Mouse (Mus musculus) intestine, postnatal 0 days (tissue): ENCODE data around the gene Adipor2. TPM values are rescaled to one million over a fixed set of nuclear protein-coding genes. Genes with fewer than 3 reads are reported as not detected.
A peak's percentile ranks its signal among the peaks of the same experiment; 100 is the strongest.

ENCODE experiments used
- ATAC-seq: fragments of 200-750 bp; cut with Nextera tagmentation; 2 replicates; pipeline ENCODE4 v1.8.0; 2017; ENCODE audit warnings: mild to moderate bottlenecking, moderate TSS enrichment, moderate library complexity
- H3K27ac ChIP-seq: fragments of 300-500 bp; sonication (generic); 2 replicates; pipeline ENCODE4 v1.5.1; 2014; ENCODE audit warnings: mild to moderate bottlenecking, low read depth, low read length, moderate library complexity
- H3K27me3 ChIP-seq: fragments of 300-500 bp; sonication (generic); replicated peaks from 2 replicates; pipeline ENCODE4 v1.6.1; 2014; ENCODE audit warnings: low read length, mixed read lengths; ENCODE audit not compliant: control insufficient read depth, insufficient read depth
- H3K36me3 ChIP-seq: fragments of 300-500 bp; sonication (generic); 2 replicates; pipeline ENCODE4 v1.6.1; 2014; ENCODE audit warnings: mild to moderate bottlenecking, moderate library complexity; ENCODE audit not compliant: control insufficient read depth, insufficient read depth
- H3K4me1 ChIP-seq: fragments of 300-500 bp; sonication (generic); replicated peaks from 2 replicates; pipeline ENCODE4 v1.6.1; 2014; ENCODE audit warnings: antibody characterized with exemption, low read length, mixed read lengths; ENCODE audit not compliant: control insufficient read depth, insufficient read depth
- H3K4me2 ChIP-seq: fragments of 300-500 bp; sonication (generic); replicated peaks from 2 replicates; pipeline ENCODE4 v1.6.1; 2014; ENCODE audit warnings: low read depth, mild to moderate bottlenecking, moderate library complexity
- H3K4me3 ChIP-seq: fragments of 300-500 bp; sonication (generic); 2 replicates; pipeline ENCODE4 v1.5.1; 2014; ENCODE audit warnings: low read depth, low read length
- H3K9ac ChIP-seq: fragments of 300-500 bp; sonication (generic); 2 replicates; pipeline ENCODE4 v1.6.1; 2014; ENCODE audit warnings: mild to moderate bottlenecking, low read depth, low read length
- H3K9me3 ChIP-seq: fragments of 300-500 bp; sonication (generic); 2 replicates; pipeline ENCODE4 v1.6.1; 2016; ENCODE audit warnings: mixed run types; ENCODE audit not compliant: control insufficient read depth
- CTCF ChIP-seq: sonication (generic); IDR thresholded peaks from 2 replicates; pipeline ENCODE4 v1.5.1; 2016; ENCODE audit warnings: low read depth, mild to moderate bottlenecking, control low read depth, antibody characterized with exemption, moderate library complexity
- WGBS: fragments of 180-500 bp; shearing (Covaris S2); extraction: QIAGEN DNeasy Blood & Tissue Kit; methylation state at CpG from one replicate; pipeline ENCODE4 v1.1.7; 2014; 5-methylcytosine and 5-hydroxymethylcytosine counted together
- polyA plus RNA-seq: library from polyadenylated mRNA; unstranded; fragments of >200 nt; fragmentation: Nextera tagmentation; extraction: Ambion mirVana; gene quantifications from 2 replicates; pipeline ENCODE4 v1.2.1, GENCODE M21; 2015

The Adipor2 gene
- polyA plus RNA-seq, 1 experiment from 2014 or later: 106 TPM

DNA sequence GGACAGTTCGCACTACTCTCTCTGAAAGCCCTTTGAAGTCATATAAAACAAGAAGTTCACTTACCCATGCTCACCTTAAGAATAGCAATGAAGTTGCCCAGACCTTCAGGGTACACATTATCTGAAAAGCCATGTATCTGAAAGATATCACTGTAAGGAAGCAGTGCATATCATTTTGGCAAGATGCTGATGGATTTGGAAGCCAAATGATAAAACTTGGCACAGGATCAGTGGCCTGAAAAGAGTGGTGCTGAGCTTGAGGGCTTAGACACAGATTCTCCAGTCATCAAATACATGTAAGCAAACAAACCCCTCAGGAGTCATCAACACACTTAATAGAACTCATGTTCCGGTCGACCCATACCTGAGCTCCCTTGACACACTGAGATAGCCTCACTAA lies 16.9 kb downstream of the Adipor2 start:
- Histone ChIP-seq H3K36me3 (peaks cover 10% of the 10 kb centered on the region; the same call in 1 of the 2 replicates), H3K4me1 (no peaks in the 10 kb centered on the region), H3K4me3 (no peak overlapping the region), H3K9me3 (no peaks in the 10 kb centered on the region), H3K27me3 (no peaks in the 10 kb centered on the region), H3K4me2 (no peak overlapping the region), H3K9ac (no peak overlapping the region), H3K27ac (no peak overlapping the region)
- TF ChIP-seq CTCF: no peak
- no peak for ATAC-seq
- 88% methylated on average over 3 of the region's 3 CpGs for WGBS

DNA sequence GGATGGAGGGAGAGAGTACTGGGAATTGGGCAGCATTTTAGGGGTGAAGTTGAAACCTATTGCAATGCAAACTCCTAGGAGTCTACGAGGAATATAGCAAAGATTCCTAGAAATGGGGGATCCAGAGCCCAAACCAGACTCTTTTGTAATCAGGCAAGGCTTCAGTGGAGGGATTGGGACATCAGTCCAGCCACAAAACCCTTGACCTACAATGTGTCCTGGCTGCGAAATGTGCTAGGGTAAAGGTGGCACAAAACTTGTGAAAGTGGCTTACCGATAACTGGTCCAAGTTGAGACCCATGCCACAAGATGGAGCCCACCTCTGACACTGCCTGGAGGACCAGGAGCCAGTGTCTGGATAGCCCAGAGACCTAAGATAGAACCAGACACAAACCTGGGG lies 18.1 kb downstream of the Adipor2 start:
- Histone ChIP-seq H3K4me1 (no peaks in the 10 kb centered on the region), H3K27me3 (no peaks in the 10 kb centered on the region), H3K4me2 (no peak overlapping the region), H3K9ac (no peak overlapping the region), H3K4me3 (no peak overlapping the region), H3K27ac (no peak overlapping the region), H3K36me3 (peaks cover 10% of the 10 kb centered on the region; the same call in 1 of the 2 replicates), H3K9me3 (no peaks in the 10 kb centered on the region)
- no peak for ATAC-seq
- TF ChIP-seq CTCF: no peak
- 89% methylated on average over 3 of the region's 3 CpGs for WGBS

DNA sequence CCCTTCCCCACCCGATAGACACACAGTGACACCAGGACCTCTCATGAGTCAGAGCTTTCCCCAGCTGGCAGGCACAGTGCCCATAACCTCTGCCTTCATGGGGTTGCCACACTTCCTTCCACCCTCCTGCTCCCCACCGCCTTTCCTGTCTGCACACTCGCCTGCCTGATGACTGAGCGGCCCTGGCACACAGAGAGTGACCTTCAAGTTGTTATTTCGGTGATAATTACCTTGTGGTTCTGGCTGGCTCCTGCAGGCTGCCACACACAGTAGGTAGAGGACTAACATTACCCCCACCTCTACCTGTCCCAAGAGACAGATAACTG lies 21.2 kb downstream of the Adipor2 start:
- H3K9me3 ChIP-seq: no peaks in the 10 kb centered on the region
- H3K36me3 ChIP-seq: 0 out of 2 replicates have a peak, but pooled peaks cover 10% of the 10 kb centered on the region
- peak overlapping the region; percentile 74 for H3K27ac ChIP-seq
- no peaks in the 10 kb centered on the region for H3K27me3 ChIP-seq
- H3K4me3 ChIP-seq: no peak overlapping the region
- TF ChIP-seq CTCF: no peak
- H3K9ac ChIP-seq: no peak overlapping the region
- 29% methylated on average over 5 of the region's 5 CpGs for WGBS
- no peak overlapping the region for H3K4me2 ChIP-seq
- no peaks in the 10 kb centered on the region for H3K4me1 ChIP-seq
- peak; percentile 70 for ATAC-seq

DNA sequence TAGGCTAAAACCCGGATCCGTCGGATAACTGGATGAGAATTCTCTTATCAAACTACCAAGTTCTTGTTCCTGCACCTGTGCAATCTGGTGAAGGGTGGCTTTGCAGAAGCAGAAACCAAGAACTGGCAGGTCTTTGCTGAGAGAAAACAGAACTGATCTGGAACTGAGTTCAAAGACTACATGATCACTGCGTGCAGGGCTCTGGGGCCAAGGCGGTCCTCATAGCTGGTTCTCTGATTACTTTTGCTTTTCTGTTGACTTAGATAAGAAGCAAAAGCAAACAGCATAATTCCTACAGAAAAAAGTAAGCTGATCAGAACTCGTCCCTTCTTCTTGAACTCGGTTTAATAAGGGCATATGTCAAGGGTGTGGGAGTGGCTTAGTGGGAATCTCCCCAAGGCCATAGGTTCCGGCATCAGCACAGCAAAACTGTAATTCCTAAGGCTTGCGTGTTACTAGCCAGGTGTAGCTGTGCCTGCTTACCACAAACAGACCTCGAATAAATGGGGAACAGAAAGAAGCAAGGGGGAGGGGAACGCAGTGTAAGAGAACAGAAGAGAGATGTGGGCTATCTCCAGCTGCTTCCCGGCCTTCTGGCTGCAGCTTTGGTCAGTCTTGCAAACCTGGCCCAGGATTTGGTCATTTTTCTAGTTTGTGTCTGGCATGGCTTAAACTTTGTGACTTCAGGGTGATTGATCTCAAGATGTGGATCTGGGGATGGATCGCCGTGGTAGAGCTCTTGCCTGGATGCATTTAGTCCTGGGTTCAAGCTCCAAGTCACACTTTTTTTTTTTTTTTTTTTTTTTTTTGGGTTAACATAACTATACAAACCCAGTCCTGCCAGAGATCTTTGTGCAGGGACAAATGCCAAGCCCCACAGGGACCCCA lies 21.8 kb downstream of the Adipor2 start:
- peak; percentile 65 for ATAC-seq
- H3K36me3 ChIP-seq: 0 out of 2 replicates have a peak, but pooled peaks cover 10% of the 10 kb centered on the region
- no peaks in the 10 kb centered on the region for H3K4me1 ChIP-seq
- no peak overlapping the region for H3K9ac ChIP-seq
- WGBS: 44% methylated on average over 14 of the region's 14 CpGs
- H3K27ac ChIP-seq: peak overlapping the region; percentile 74
- H3K4me3 ChIP-seq: no peak overlapping the region
- TF ChIP-seq CTCF: no peak
- H3K4me2 ChIP-seq: 0 out of 2 replicates have a peak overlapping the region, but pooled peaks have one; percentile 24
- no peaks in the 10 kb centered on the region for H3K9me3 ChIP-seq
- no peaks in the 10 kb centered on the region for H3K27me3 ChIP-seq

DNA sequence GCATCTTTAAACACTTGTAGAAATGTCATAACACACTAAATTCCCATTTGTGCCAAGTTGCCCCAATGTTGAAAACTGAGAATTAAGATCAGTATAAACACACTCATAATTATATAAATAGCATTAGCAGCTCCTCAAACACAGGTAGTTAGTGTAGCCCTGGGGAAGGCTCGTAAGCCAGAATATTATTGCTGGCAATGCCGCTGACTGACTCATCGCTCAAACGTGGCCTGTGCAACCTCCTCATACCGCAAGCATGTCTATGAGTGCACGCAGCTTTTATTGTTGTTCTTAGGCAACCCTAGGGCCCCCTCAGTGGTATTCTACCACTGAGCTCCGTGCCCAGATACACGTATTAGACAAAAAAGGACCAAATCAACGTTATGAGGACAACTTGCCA lies 24.7 kb downstream of the Adipor2 start:
- no peaks in the 10 kb centered on the region for H3K9me3 ChIP-seq
- 38% methylated on average over 9 of the region's 9 CpGs for WGBS

DNA sequence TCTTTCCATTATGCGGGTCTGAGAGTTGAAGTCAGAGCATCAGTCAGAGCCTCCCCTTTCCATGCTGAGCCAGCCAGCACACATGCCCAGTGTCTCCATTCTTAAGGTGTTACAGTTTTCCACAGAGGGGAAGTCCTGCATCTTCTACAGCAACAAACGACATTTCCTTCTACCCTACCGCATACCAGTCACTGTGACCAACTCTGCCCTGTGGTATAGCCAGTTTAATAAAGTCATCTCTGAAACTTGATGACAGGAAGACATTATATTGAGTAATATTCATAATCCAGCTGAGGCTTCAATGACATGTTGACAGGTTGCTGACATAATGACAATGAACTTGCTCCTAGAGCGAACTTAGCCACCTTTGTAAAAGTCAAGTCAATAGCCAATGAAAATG lies 26.8 kb downstream of the Adipor2 start:
- no peak for TF ChIP-seq CTCF
- no peaks in the 10 kb centered on the region for H3K36me3 ChIP-seq
- no peaks in the 10 kb centered on the region for H3K9me3 ChIP-seq
- no peak for ATAC-seq
- H3K27me3 ChIP-seq: no peaks in the 10 kb centered on the region
- H3K4me3 ChIP-seq: no peak overlapping the region
- no peak overlapping the region for H3K4me2 ChIP-seq
- H3K27ac ChIP-seq: no peak overlapping the region
- 0 out of 2 replicates have a peak, but pooled peaks cover 3% of the 10 kb centered on the region for H3K4me1 ChIP-seq
- H3K9ac ChIP-seq: no peak overlapping the region
- WGBS: 85% methylated on average over 4 of the region's 4 CpGs

More for the DNA sequence above, 24.7 kb downstream of the Adipor2 start:
- 0 out of 2 replicates have a peak, but pooled peaks cover 7% of the 10 kb centered on the region for H3K36me3 ChIP-seq
- no peak for TF ChIP-seq CTCF
- no peak overlapping the region for H3K27ac ChIP-seq
- H3K9ac ChIP-seq: no peak overlapping the region
- no peak for ATAC-seq
- no peak overlapping the region for H3K4me2 ChIP-seq
- H3K4me1 ChIP-seq: 0 out of 2 replicates have a peak, but pooled peaks cover 3% of the 10 kb centered on the region
- no peaks in the 10 kb centered on the region for H3K27me3 ChIP-seq
- no peak overlapping the region for H3K4me3 ChIP-seq
